Mouse (Mus musculus) liver, adult 2 months (tissue): Measurements from ENCODE around the gene Sfrp2.

Source experiments
- CTCF ChIP-seq: fragments of 200-500 bp; IDR thresholded peaks from 2 replicates; pipeline ENCODE4 v1.5.1; 2011; ENCODE audit warnings: low read depth, low read length, control low read depth
- POLR2A ChIP-seq: fragments of 200-500 bp; IDR thresholded peaks from 2 replicates; pipeline ENCODE4 v1.6.1; 2011; ENCODE audit warnings: low read length, control low read depth; ENCODE audit not compliant: insufficient read depth; ENCODE audit errors: extremely low read depth

- TF ChIP-seq CTCF (no peak), POLR2A (no peak)
These were observed at the start of gene Sfrp2 for GRCm38 (mm10) chr3:83765871-83766725.
